Mouse (Mus musculus): Measurements from ENCODE around the gene Ap4b1. TPM values are rescaled to one million over a fixed set of nuclear protein-coding genes. Genes with fewer than 3 reads are reported as not detected.
"Not testable (repeated sequence)": the region's sequence is repeated elsewhere in the genome, so short reads cannot be mapped to it uniquely, and the experiment has no call there.

Gene Ap4b1
- polyA plus RNA-seq, 1 experiment from 2014 or later, result 21.7 TPM

- Histone ChIP-seq H3K27ac (no peak overlapping the region), H3K4me3 (no peak overlapping the region), H3K9me3 (no peaks in the 10 kb centered on the region), H3K36me3 (peaks cover 1% of the 10 kb centered on the region; the same call in 1 of the 2 replicates), H3K9ac (no peak overlapping the region), H3K4me1 (peaks cover 8% of the 10 kb centered on the region; the same call in 1 of the 2 replicates), H3K4me2 (no peak overlapping the region), H3K27me3 (no peaks in the 10 kb centered on the region)
- WGBS, result 83% methylated on average over 4 of the region's 4 CpGs
- no peak for ATAC-seq (ENCODE audit: insufficient number of reproducible peaks, low FRiP score, low TSS enrichment, low read depth)
Measured at GRCm38 (mm10) chr3:103782844-103783609, 26.3 kb upstream of the Ap4b1 start.

- 0 out of 2 replicates have a peak overlapping the region, but pooled peaks have one; percentile 1 for H3K27ac ChIP-seq
- H3K4me3 ChIP-seq, result no peak overlapping the region
- H3K9ac ChIP-seq, result no peak overlapping the region
- no peaks in the 10 kb centered on the region for H3K27me3 ChIP-seq
- WGBS, result 63% methylated on average over 7 of the region's 7 CpGs
- no peaks in the 10 kb centered on the region for H3K9me3 ChIP-seq
- no peaks in the 10 kb centered on the region for H3K36me3 ChIP-seq
- ATAC-seq (ENCODE audit: insufficient number of reproducible peaks, low FRiP score, low TSS enrichment, low read depth), result no peak
- no peak overlapping the region for H3K4me2 ChIP-seq
- peaks cover 20% of the 10 kb centered on the region; the same call in 1 of the 2 replicates for H3K4me1 ChIP-seq
Measured at GRCm38 (mm10) chr3:103787225-103787624, 22.1 kb upstream of the Ap4b1 start.

- no peak for ATAC-seq (ENCODE audit: insufficient number of reproducible peaks, low FRiP score, low TSS enrichment, low read depth)
- Histone ChIP-seq H3K27ac (no peak overlapping the region), H3K4me3 (no peak overlapping the region), H3K36me3 (no peaks in the 10 kb centered on the region), H3K4me2 (peak overlapping the region; percentile 65; the same call in 1 of the 2 replicates), H3K9me3 (no peaks in the 10 kb centered on the region), H3K27me3 (no peaks in the 10 kb centered on the region), H3K4me1 (peaks cover 19% of the 10 kb centered on the region; the same call in 1 of the 2 replicates), H3K9ac (no peak overlapping the region)
- 63% methylated on average over 7 of the region's 7 CpGs for WGBS
Measured at GRCm38 (mm10) chr3:103789096-103789495, 20.2 kb upstream of the Ap4b1 start.

GRCm38 (mm10) chr3:103789891-103790345 lies 19.4 kb upstream of the Ap4b1 start:
- peak overlapping the region; percentile 65 for H3K4me2 ChIP-seq
- no peaks in the 10 kb centered on the region for H3K36me3 ChIP-seq
- WGBS, result 2% methylated on average over 14 of the region's 14 CpGs
- peak overlapping the region; percentile 98 for H3K4me3 ChIP-seq
- H3K4me1 ChIP-seq, result peaks cover 18% of the 10 kb centered on the region; the same call in 1 of the 2 replicates
- no peak for ATAC-seq (ENCODE audit: insufficient number of reproducible peaks, low FRiP score, low TSS enrichment, low read depth)
- peak overlapping the region; percentile 91 for H3K9ac ChIP-seq
- H3K27me3 ChIP-seq, result no peaks in the 10 kb centered on the region
- H3K9me3 ChIP-seq, result no peaks in the 10 kb centered on the region
- H3K27ac ChIP-seq, result peak overlapping the region; percentile 92

- no peaks in the 10 kb centered on the region for H3K27me3 ChIP-seq
- H3K27ac ChIP-seq, result peak overlapping the region; percentile 92
- H3K36me3 ChIP-seq, result no peaks in the 10 kb centered on the region
- H3K4me2 ChIP-seq, result peak overlapping the region; percentile 65
- H3K9me3 ChIP-seq, result no peaks in the 10 kb centered on the region
- peak overlapping the region; percentile 98 for H3K4me3 ChIP-seq
- ATAC-seq (ENCODE audit: insufficient number of reproducible peaks, low FRiP score, low TSS enrichment, low read depth), result peak; percentile 61
- peak overlapping the region; percentile 91 for H3K9ac ChIP-seq
- WGBS, result under 1% methylated on average over 59 of the region's 61 CpGs
- H3K4me1 ChIP-seq, result peaks cover 18% of the 10 kb centered on the region; the same call in 1 of the 2 replicates
Measured at GRCm38 (mm10) chr3:103790346-103791145, 18.8 kb upstream of the Ap4b1 start.

DNA sequence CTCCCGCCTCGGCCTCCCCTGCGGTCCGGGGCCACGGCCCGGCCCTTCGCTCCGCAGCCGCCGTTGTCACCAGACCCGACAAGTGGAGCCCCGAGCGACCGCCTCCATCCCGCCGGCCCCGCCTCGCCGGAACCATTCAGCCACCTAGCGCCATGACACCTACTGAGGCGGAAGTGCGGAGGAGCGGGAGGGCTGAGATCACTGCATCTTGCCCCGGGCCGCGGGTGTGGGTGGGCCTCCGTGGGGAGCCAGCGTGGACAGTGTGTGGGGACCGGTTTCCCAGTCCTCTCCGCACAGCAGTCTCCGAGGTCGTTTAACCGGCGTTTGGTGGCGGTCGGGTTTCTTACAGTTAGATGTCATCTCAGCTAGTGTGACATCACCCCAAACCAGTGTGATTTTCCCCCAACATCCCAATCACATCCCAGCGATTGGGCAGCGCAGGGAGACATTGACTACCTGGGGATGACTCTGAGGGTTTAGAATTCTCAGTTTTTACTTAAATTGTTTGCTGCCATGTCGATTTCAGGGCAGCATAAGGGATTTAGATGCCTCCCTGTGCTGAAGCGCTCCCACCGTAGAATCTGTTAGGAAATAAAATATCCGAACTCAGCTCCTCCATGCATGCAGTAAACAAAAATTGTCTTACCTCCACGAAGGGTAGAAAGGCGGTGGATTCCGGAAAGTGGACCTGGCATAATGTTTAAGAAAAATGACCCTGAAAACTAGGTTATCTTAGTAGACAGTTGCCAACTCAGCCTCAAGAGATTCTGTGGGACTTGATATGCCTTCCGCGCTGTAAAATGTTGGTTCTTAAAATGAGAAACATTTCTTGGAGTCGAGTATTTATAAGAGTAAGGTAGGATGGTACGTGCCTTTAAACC lies 17.9 kb upstream of the Ap4b1 start, which contains the start of gene Hipk1:
Gene Hipk1, minus strand, starts transcription at position 334 of the 881 bp plus-strand sequence.
- H3K4me3 ChIP-seq, result peak within 1 kb of the TSS; percentile 98
- 11% methylated on average over 38 of the region's 49 CpGs for WGBS
- no peaks in the 10 kb centered on the region for H3K36me3 ChIP-seq
- no peaks in the 10 kb centered on the region for H3K9me3 ChIP-seq
- peak within 1 kb of the TSS; percentile 91 for H3K9ac ChIP-seq
- peak; percentile 96 for ATAC-seq (ENCODE audit: insufficient number of reproducible peaks, low FRiP score, low TSS enrichment, low read depth)
- H3K4me1 ChIP-seq, result peaks cover 15% of the 10 kb centered on the region; the same call in 1 of the 2 replicates
- peak within 1 kb of the TSS; percentile 65 for H3K4me2 ChIP-seq
- H3K27me3 ChIP-seq, result no peaks in the 10 kb centered on the region
- H3K27ac ChIP-seq, result peak within 1 kb of the TSS; percentile 92

- WGBS, result 82% methylated on average over 5 of the region's 5 CpGs
- H3K27me3 ChIP-seq; H3K9ac ChIP-seq; H3K27ac ChIP-seq; H3K36me3 ChIP-seq; ATAC-seq (ENCODE audit: insufficient number of reproducible peaks, low FRiP score, low TSS enrichment, low read depth); H3K9me3 ChIP-seq: not testable (repeated sequence)
- 0 out of 2 replicates have a peak overlapping the region, but pooled peaks have one; percentile 98 for H3K4me3 ChIP-seq
- peaks cover 14% of the 10 kb centered on the region; the same call in 1 of the 2 replicates for H3K4me1 ChIP-seq
- H3K4me2 ChIP-seq, result peak overlapping the region; percentile 65; the same call in 1 of the 2 replicates
Measured at GRCm38 (mm10) chr3:103792111-103792406, 17.3 kb upstream of the Ap4b1 start.

- no peak overlapping the region for H3K4me2 ChIP-seq
- no peak overlapping the region for H3K9ac ChIP-seq
- H3K36me3 ChIP-seq, result no peaks in the 10 kb centered on the region
- no peaks in the 10 kb centered on the region for H3K27me3 ChIP-seq
- H3K27ac ChIP-seq, result no peak overlapping the region
- peaks cover 12% of the 10 kb centered on the region; the same call in 1 of the 2 replicates for H3K4me1 ChIP-seq
- H3K9me3 ChIP-seq, result no peaks in the 10 kb centered on the region
- no peak for ATAC-seq (ENCODE audit: insufficient number of reproducible peaks, low FRiP score, low TSS enrichment, low read depth)
- H3K4me3 ChIP-seq, result no peak overlapping the region
- 69% methylated on average over 1 of the region's 1 CpGs for WGBS
Measured at GRCm38 (mm10) chr3:103792566-103792965, 16.8 kb upstream of the Ap4b1 start.

DNA sequence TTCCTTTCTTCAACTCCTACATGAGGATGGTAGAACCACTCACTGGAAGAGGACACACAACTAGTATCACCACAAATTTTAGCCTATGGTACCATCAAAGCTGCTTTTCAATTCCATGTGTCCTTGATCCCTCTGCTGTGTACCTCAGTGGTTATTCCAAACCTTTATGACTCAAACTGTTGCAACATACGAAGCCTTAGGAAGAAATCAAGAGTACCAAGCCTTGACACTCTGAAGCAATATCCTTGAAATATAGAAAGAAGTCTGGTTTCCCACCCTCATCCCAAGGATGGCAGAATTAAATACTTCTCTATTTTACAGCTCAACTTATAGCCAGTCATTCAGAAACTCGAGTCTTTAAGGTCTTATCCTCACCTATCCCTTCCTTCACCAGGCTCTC lies 12.9 kb upstream of the Ap4b1 start:
- H3K9me3 ChIP-seq, result no peaks in the 10 kb centered on the region
- no peak for ATAC-seq (ENCODE audit: insufficient number of reproducible peaks, low FRiP score, low TSS enrichment, low read depth)
- H3K4me2 ChIP-seq, result no peak overlapping the region
- no peak overlapping the region for H3K4me3 ChIP-seq
- H3K4me1 ChIP-seq, result no peaks in the 10 kb centered on the region
- H3K27me3 ChIP-seq, result no peaks in the 10 kb centered on the region
- 58% methylated on average over 2 of the region's 2 CpGs for WGBS
- H3K9ac ChIP-seq, result no peak overlapping the region
- H3K27ac ChIP-seq, result no peak overlapping the region
- no peaks in the 10 kb centered on the region for H3K36me3 ChIP-seq

- ATAC-seq (ENCODE audit: insufficient number of reproducible peaks, low FRiP score, low TSS enrichment, low read depth), result no peak
- H3K4me3 ChIP-seq, result no peak overlapping the region
- no peaks in the 10 kb centered on the region for H3K9me3 ChIP-seq
- no peaks in the 10 kb centered on the region for H3K4me1 ChIP-seq
- H3K4me2 ChIP-seq, result no peak overlapping the region
- H3K9ac ChIP-seq, result no peak overlapping the region
- no peak overlapping the region for H3K27ac ChIP-seq
- no peaks in the 10 kb centered on the region for H3K27me3 ChIP-seq
- WGBS, result 73% methylated on average over 2 of the region's 2 CpGs
- H3K36me3 ChIP-seq, result peaks cover 18% of the 10 kb centered on the region
Measured at GRCm38 (mm10) chr3:103799507-103799906, 9.8 kb upstream of the Ap4b1 start.

Data from limb, embryonic 15.5 days (tissue).